Mouse (Mus musculus): Measurements from ENCODE around the gene Olfr617. TPM values are rescaled to one million over a fixed set of nuclear protein-coding genes. Genes with fewer than 3 reads are reported as not detected.

The Olfr617 gene
- polyA plus RNA-seq, 1 experiment from 2014 or later, result 0.29 TPM

Other genes with a start within 250 kb of the Olfr617 start
- gene Olfr598, start 249.5 kb upstream of the Olfr617 start, polyA plus RNA-seq (2014; fragmentation: Nextera tagmentation; extraction: Ambion mirVana), result not detected in 2 replicates
- not detected in 2 replicates for gene Olfr599, start 237.1 kb upstream of the Olfr617 start, polyA plus RNA-seq (2014; fragmentation: Nextera tagmentation; extraction: Ambion mirVana)
- gene Olfr600, start 223.4 kb upstream of the Olfr617 start, polyA plus RNA-seq (2014; fragmentation: Nextera tagmentation; extraction: Ambion mirVana), result not detected in 2 replicates
- not detected in 2 replicates for gene Olfr601, start 210.4 kb upstream of the Olfr617 start, polyA plus RNA-seq (2014; fragmentation: Nextera tagmentation; extraction: Ambion mirVana)
- not detected in 2 replicates for gene Olfr603, start 186.9 kb upstream of the Olfr617 start, polyA plus RNA-seq (2014; fragmentation: Nextera tagmentation; extraction: Ambion mirVana)
- not detected in 2 replicates for gene Usp17lc, start 158.0 kb upstream of the Olfr617 start, polyA plus RNA-seq (2014; fragmentation: Nextera tagmentation; extraction: Ambion mirVana)
- gene Olfr605, start 127.6 kb upstream of the Olfr617 start, polyA plus RNA-seq (2014; fragmentation: Nextera tagmentation; extraction: Ambion mirVana), result not detected in 2 replicates
- gene Olfr606, start 124.0 kb upstream of the Olfr617 start, polyA plus RNA-seq (2014; fragmentation: Nextera tagmentation; extraction: Ambion mirVana), result not detected in 2 replicates
- gene Olfr607, start 108.9 kb upstream of the Olfr617 start, polyA plus RNA-seq (2014; fragmentation: Nextera tagmentation; extraction: Ambion mirVana), result not detected in 2 replicates
- not detected in 2 replicates for gene Olfr608, start 103.2 kb upstream of the Olfr617 start, polyA plus RNA-seq (2014; fragmentation: Nextera tagmentation; extraction: Ambion mirVana)
- gene Olfr609, start 75.0 kb upstream of the Olfr617 start, polyA plus RNA-seq (2014; fragmentation: Nextera tagmentation; extraction: Ambion mirVana), result not detected in 2 replicates
- not detected in 2 replicates for gene Olfr610, start 60.9 kb upstream of the Olfr617 start, polyA plus RNA-seq (2014; fragmentation: Nextera tagmentation; extraction: Ambion mirVana)
- gene Olfr611, start 52.2 kb upstream of the Olfr617 start, polyA plus RNA-seq (2014; fragmentation: Nextera tagmentation; extraction: Ambion mirVana), result not detected in 2 replicates
- gene Olfr612, start 30.3 kb upstream of the Olfr617 start, polyA plus RNA-seq (2014; fragmentation: Nextera tagmentation; extraction: Ambion mirVana), result not detected in 2 replicates
- gene Olfr613, start 25.0 kb upstream of the Olfr617 start, polyA plus RNA-seq (2014; fragmentation: Nextera tagmentation; extraction: Ambion mirVana), result not detected in 2 replicates
- not detected in 2 replicates for gene Olfr615, start 17.0 kb upstream of the Olfr617 start, polyA plus RNA-seq (2014; fragmentation: Nextera tagmentation; extraction: Ambion mirVana)
- gene Olfr616, start 3.9 kb upstream of the Olfr617 start, polyA plus RNA-seq (2014; fragmentation: Nextera tagmentation; extraction: Ambion mirVana), result not detected in 2 replicates
- 0.09 TPM in 1 of 2 replicates, not detected in the other for gene Olfr618, start 17.0 kb downstream of the Olfr617 start, polyA plus RNA-seq (2014; fragmentation: Nextera tagmentation; extraction: Ambion mirVana)
- not detected in 2 replicates for gene Olfr619, start 27.5 kb downstream of the Olfr617 start, polyA plus RNA-seq (2014; fragmentation: Nextera tagmentation; extraction: Ambion mirVana)
- gene Olfr620, start 39.5 kb downstream of the Olfr617 start, polyA plus RNA-seq (2014; fragmentation: Nextera tagmentation; extraction: Ambion mirVana), result not detected in 2 replicates
- gene Olfr622, start 69.6 kb downstream of the Olfr617 start, polyA plus RNA-seq (2014; fragmentation: Nextera tagmentation; extraction: Ambion mirVana), result not detected in 2 replicates
- not detected in 2 replicates for gene Olfr623, start 90.6 kb downstream of the Olfr617 start, polyA plus RNA-seq (2014; fragmentation: Nextera tagmentation; extraction: Ambion mirVana)
- 0.03 and 0.04 TPM in 2 replicates for gene Olfr624, start 98.1 kb downstream of the Olfr617 start, polyA plus RNA-seq (2014; fragmentation: Nextera tagmentation; extraction: Ambion mirVana)
- not detected in 2 replicates for gene Olfr625-ps1, start 109.7 kb downstream of the Olfr617 start, polyA plus RNA-seq (2014; fragmentation: Nextera tagmentation; extraction: Ambion mirVana)
- not detected in 2 replicates for gene Olfr243, start 141.6 kb downstream of the Olfr617 start, polyA plus RNA-seq (2014; fragmentation: Nextera tagmentation; extraction: Ambion mirVana)
- gene Olfr628, start 157.3 kb downstream of the Olfr617 start, polyA plus RNA-seq (2014; fragmentation: Nextera tagmentation; extraction: Ambion mirVana), result not detected in 2 replicates
- gene Olfr629, start 171.9 kb downstream of the Olfr617 start, polyA plus RNA-seq (2014; fragmentation: Nextera tagmentation; extraction: Ambion mirVana), result not detected in 2 replicates
- not detected in 2 replicates for gene Olfr630, start 184.3 kb downstream of the Olfr617 start, polyA plus RNA-seq (2014; fragmentation: Nextera tagmentation; extraction: Ambion mirVana)
- not detected in 2 replicates for gene Olfr69, start 198.5 kb downstream of the Olfr617 start, polyA plus RNA-seq (2014; fragmentation: Nextera tagmentation; extraction: Ambion mirVana)
- not detected in 2 replicates for gene Olfr68, start 206.6 kb downstream of the Olfr617 start, polyA plus RNA-seq (2014; fragmentation: Nextera tagmentation; extraction: Ambion mirVana)
- gene Olfr67, start 218.8 kb downstream of the Olfr617 start, polyA plus RNA-seq (2014; fragmentation: Nextera tagmentation; extraction: Ambion mirVana), result not detected in 2 replicates
- 658 and 732 TPM in 2 replicates for gene Hbb-bt, start 240.9 kb downstream of the Olfr617 start, polyA plus RNA-seq (2014; fragmentation: Nextera tagmentation; extraction: Ambion mirVana)